Mouse (Mus musculus): ENCODE data around the gene Rlf. TPM values are rescaled to one million over a fixed set of nuclear protein-coding genes. Genes with fewer than 3 reads are reported as not detected.

Rlf gene
- 7.5 TPM for polyA plus RNA-seq (2014; fragmentation: Illumina TruSeq; extraction: RNeasy Lipid Tissue Mini Kit (QIAGEN cat#74804); ENCODE audit: low read depth, low replicate concordance)

GRCm38 (mm10) chr4:121214793-121215304 lies at the start of gene Rlf:
Gene Rlf (minus strand): TSS chr4:121215084.

GRCm38 (mm10) chr4:121109126-121109525 lies 105.8 kb downstream of the Rlf start, which contains the start of gene Tmco2:
Gene Tmco2 (minus strand): TSS chr4:121109226.

GRCm38 (mm10) chr4:121097650-121098378 lies 117.1 kb downstream of the Rlf start, which contains the start of gene Zmpste24:
Gene Zmpste24 (minus strand): TSS chr4:121098241.

Other genes with a start within 250 kb of the Rlf start
- gene Smap2, start 197.8 kb downstream of the Rlf start, polyA plus RNA-seq (2014; fragmentation: Illumina TruSeq; extraction: RNeasy Lipid Tissue Mini Kit (QIAGEN cat#74804); ENCODE audit: low read depth, low replicate concordance) = 33.1 TPM
- 0.24 TPM for gene Col9a2, start 175.7 kb downstream of the Rlf start, polyA plus RNA-seq (2014; fragmentation: Illumina TruSeq; extraction: RNeasy Lipid Tissue Mini Kit (QIAGEN cat#74804); ENCODE audit: low read depth, low replicate concordance)
- gene Zmpste24, start 116.8 kb downstream of the Rlf start, polyA plus RNA-seq (2014; fragmentation: Illumina TruSeq; extraction: RNeasy Lipid Tissue Mini Kit (QIAGEN cat#74804); ENCODE audit: low read depth, low replicate concordance) = 32.3 TPM
- gene Tmco2, start 105.9 kb downstream of the Rlf start, polyA plus RNA-seq (2014; fragmentation: Illumina TruSeq; extraction: RNeasy Lipid Tissue Mini Kit (QIAGEN cat#74804); ENCODE audit: low read depth, low replicate concordance) = not detected
- gene Gm12888, start 109.8 kb upstream of the Rlf start, polyA plus RNA-seq (2014; fragmentation: Illumina TruSeq; extraction: RNeasy Lipid Tissue Mini Kit (QIAGEN cat#74804); ENCODE audit: low read depth, low replicate concordance) = not detected
- gene Gm12886, start 208.0 kb upstream of the Rlf start, polyA plus RNA-seq (2014; fragmentation: Illumina TruSeq; extraction: RNeasy Lipid Tissue Mini Kit (QIAGEN cat#74804); ENCODE audit: low read depth, low replicate concordance) = not detected